Mouse (Mus musculus): ENCODE data around the gene 2310046K23Rik. TPM values are rescaled to one million over a fixed set of nuclear protein-coding genes. Genes with fewer than 3 reads are reported as not detected.

2310046K23Rik gene
- polyA plus RNA-seq, 1 experiment, result not detected

- Histone ChIP-seq H3K4me1 (ENCODE audit: control insufficient read depth, insufficient read depth, insufficient read length, low read length) (no peaks in the 10 kb centered on the region), H3K27ac (replicated peaks; ENCODE audit: low read depth, low read length) (no peak within 1 kb of the TSS)
Observed at GRCm38 (mm10) chr3:92485863-92486262, 48.4 kb downstream of the 2310046K23Rik start, which contains the start of gene Sprr1a. Gene Sprr1a (minus strand): TSS chr3:92485895.

More at GRCm38 (mm10) chr3:92485863-92486262, 48.4 kb downstream of the 2310046K23Rik start, which contains the start of gene Sprr1a:
- H3K4me3 ChIP-seq (ENCODE audit: insufficient read depth, low read depth, low read length), result no peak within 1 kb of the TSS

Other genes with a start within 250 kb of the 2310046K23Rik start
- gene Sprr2a3, start 249.1 kb downstream of the 2310046K23Rik start, polyA plus RNA-seq (2012; ENCODE audit: insufficient read depth, insufficient read length, missing spikeins), result not detected in 2 replicates
- gene Sprr2b, start 217.9 kb downstream of the 2310046K23Rik start, polyA plus RNA-seq (2012; ENCODE audit: insufficient read depth, insufficient read length, missing spikeins), result not detected in 2 replicates
- gene Sprr2d, start 195.4 kb downstream of the 2310046K23Rik start, polyA plus RNA-seq (2012; ENCODE audit: insufficient read depth, insufficient read length, missing spikeins), result not detected in 2 replicates
- not detected in 2 replicates for gene Sprr2e, start 182.4 kb downstream of the 2310046K23Rik start, polyA plus RNA-seq (2012; ENCODE audit: insufficient read depth, insufficient read length, missing spikeins)
- not detected in 2 replicates for gene Sprr2f, start 169.3 kb downstream of the 2310046K23Rik start, polyA plus RNA-seq (2012; ENCODE audit: insufficient read depth, insufficient read length, missing spikeins)
- gene Sprr2h, start 148.8 kb downstream of the 2310046K23Rik start, polyA plus RNA-seq (2012; ENCODE audit: insufficient read depth, insufficient read length, missing spikeins), result not detected in 2 replicates
- gene Sprr2i, start 126.5 kb downstream of the 2310046K23Rik start, polyA plus RNA-seq (2012; ENCODE audit: insufficient read depth, insufficient read length, missing spikeins), result not detected in 2 replicates
- not detected in 2 replicates for gene Sprr2j-ps, start 116.4 kb downstream of the 2310046K23Rik start, polyA plus RNA-seq (2012; ENCODE audit: insufficient read depth, insufficient read length, missing spikeins)
- gene Gm9774, start 105.1 kb downstream of the 2310046K23Rik start, polyA plus RNA-seq (2012; ENCODE audit: insufficient read depth, insufficient read length, missing spikeins), result 31.8 and 35.2 TPM in 2 replicates
- not detected in 2 replicates for gene Sprr2k, start 101.9 kb downstream of the 2310046K23Rik start, polyA plus RNA-seq (2012; ENCODE audit: insufficient read depth, insufficient read length, missing spikeins)
- not detected in 2 replicates for gene Sprr1b, start 95.7 kb downstream of the 2310046K23Rik start, polyA plus RNA-seq (2012; ENCODE audit: insufficient read depth, insufficient read length, missing spikeins)
- not detected in 2 replicates for gene Sprr3, start 75.8 kb downstream of the 2310046K23Rik start, polyA plus RNA-seq (2012; ENCODE audit: insufficient read depth, insufficient read length, missing spikeins)
- not detected in 2 replicates for gene Sprr1a, start 48.6 kb downstream of the 2310046K23Rik start, polyA plus RNA-seq (2012; ENCODE audit: insufficient read depth, insufficient read length, missing spikeins)
- gene Sprr4, start 34.0 kb downstream of the 2310046K23Rik start, polyA plus RNA-seq (2012; ENCODE audit: insufficient read depth, insufficient read length, missing spikeins), result not detected in 2 replicates
- not detected in 2 replicates for gene Ivl, start 39.2 kb upstream of the 2310046K23Rik start, polyA plus RNA-seq (2012; ENCODE audit: insufficient read depth, insufficient read length, missing spikeins)
- gene Smcp, start 54.5 kb upstream of the 2310046K23Rik start, polyA plus RNA-seq (2012; ENCODE audit: insufficient read depth, insufficient read length, missing spikeins), result not detected in 2 replicates
- gene 2210017I01Rik, start 73.0 kb upstream of the 2310046K23Rik start, polyA plus RNA-seq (2012; ENCODE audit: insufficient read depth, insufficient read length, missing spikeins), result not detected in 2 replicates
- not detected in 2 replicates for gene Lce6a, start 87.1 kb upstream of the 2310046K23Rik start, polyA plus RNA-seq (2012; ENCODE audit: insufficient read depth, insufficient read length, missing spikeins)
- not detected in 2 replicates for gene Lce1a1, start 113.8 kb upstream of the 2310046K23Rik start, polyA plus RNA-seq (2012; ENCODE audit: insufficient read depth, insufficient read length, missing spikeins)
- gene Lce1b, start 122.4 kb upstream of the 2310046K23Rik start, polyA plus RNA-seq (2012; ENCODE audit: insufficient read depth, insufficient read length, missing spikeins), result not detected in 2 replicates
- not detected in 2 replicates for gene Lce1a2, start 135.8 kb upstream of the 2310046K23Rik start, polyA plus RNA-seq (2012; ENCODE audit: insufficient read depth, insufficient read length, missing spikeins)
- not detected in 2 replicates for gene Lce1c, start 144.7 kb upstream of the 2310046K23Rik start, polyA plus RNA-seq (2012; ENCODE audit: insufficient read depth, insufficient read length, missing spikeins)
- not detected in 2 replicates for gene Lce1d, start 152.7 kb upstream of the 2310046K23Rik start, polyA plus RNA-seq (2012; ENCODE audit: insufficient read depth, insufficient read length, missing spikeins)
- not detected in 2 replicates for gene Lce1e, start 174.6 kb upstream of the 2310046K23Rik start, polyA plus RNA-seq (2012; ENCODE audit: insufficient read depth, insufficient read length, missing spikeins)
- gene Lce1f, start 185.8 kb upstream of the 2310046K23Rik start, polyA plus RNA-seq (2012; ENCODE audit: insufficient read depth, insufficient read length, missing spikeins), result not detected in 2 replicates
- not detected in 2 replicates for gene Gm38119, start 204.6 kb upstream of the 2310046K23Rik start, polyA plus RNA-seq (2012; ENCODE audit: insufficient read depth, insufficient read length, missing spikeins)
- gene Lce1g, start 217.8 kb upstream of the 2310046K23Rik start, polyA plus RNA-seq (2012; ENCODE audit: insufficient read depth, insufficient read length, missing spikeins), result not detected in 2 replicates
- gene Lce1h, start 230.6 kb upstream of the 2310046K23Rik start, polyA plus RNA-seq (2012; ENCODE audit: insufficient read depth, insufficient read length, missing spikeins), result not detected in 2 replicates
- not detected in 2 replicates for gene Lce1i, start 244.4 kb upstream of the 2310046K23Rik start, polyA plus RNA-seq (2012; ENCODE audit: insufficient read depth, insufficient read length, missing spikeins)